Mouse (Mus musculus) neutrophil, adult 5-6 weeks (primary cell): Measurements from ENCODE around the gene Npas3. TPM values are rescaled to one million over a fixed set of nuclear protein-coding genes. Genes with fewer than 3 reads are reported as not detected.

Source experiments
- ATAC-seq: fragments of 151-379, 151-347 bp; 2 replicates; pipeline ENCODE4 v1.8.0; 2017; ENCODE audit warnings: mild to moderate bottlenecking, moderate TSS enrichment; ENCODE audit not compliant: insufficient number of reproducible peaks, poor library complexity, low FRiP score, severe bottlenecking; ENCODE audit errors: extremely low read depth
- total RNA-seq: library from RNA; stranded (forward); fragments of 200-1000 nt; gene quantifications from 2 replicates; pipeline ENCODE4 v1.2.3, GENCODE M21; 2017

Gene Npas3
- total RNA-seq, 1 experiment from 2014 or later: not detected

GRCm38 (mm10) chr12:53292508-53293300 is 44.2 kb downstream of the Npas3 start:
- ATAC-seq: no peak

GRCm38 (mm10) chr12:53294011-53294410 is 45.5 kb downstream of the Npas3 start:
- ATAC-seq: no peak

- ATAC-seq: no peak
Measured at GRCm38 (mm10) chr12:53295747-53296146, 47.3 kb downstream of the Npas3 start.

GRCm38 (mm10) chr12:53297946-53298840 is 49.7 kb downstream of the Npas3 start:
- ATAC-seq: no peak

GRCm38 (mm10) chr12:53300964-53301363 is 52.5 kb downstream of the Npas3 start:
- no peak for ATAC-seq

GRCm38 (mm10) chr12:53302129-53302528 is 53.7 kb downstream of the Npas3 start:
- no peak for ATAC-seq

- ATAC-seq: no peak
Measured at GRCm38 (mm10) chr12:53316715-53317114, 68.2 kb downstream of the Npas3 start.

- ATAC-seq: no peak
Measured at GRCm38 (mm10) chr12:53317801-53318200, 69.3 kb downstream of the Npas3 start.

GRCm38 (mm10) chr12:53320526-53320925 is 72.0 kb downstream of the Npas3 start:
- ATAC-seq: no peak

- no peak for ATAC-seq
Measured at GRCm38 (mm10) chr12:53321018-53321417, 72.5 kb downstream of the Npas3 start.

- ATAC-seq: no peak
Measured at GRCm38 (mm10) chr12:53321944-53322343, 73.5 kb downstream of the Npas3 start.

GRCm38 (mm10) chr12:53327653-53328188 is 79.2 kb downstream of the Npas3 start:
- ATAC-seq: no peak

GRCm38 (mm10) chr12:53328257-53328736 is 79.8 kb downstream of the Npas3 start:
- no peak for ATAC-seq

- no peak for ATAC-seq
Measured at GRCm38 (mm10) chr12:53330141-53330540, 81.7 kb downstream of the Npas3 start.

GRCm38 (mm10) chr12:53331391-53331790 is 82.9 kb downstream of the Npas3 start:
- ATAC-seq: no peak

GRCm38 (mm10) chr12:53331800-53332199 is 83.3 kb downstream of the Npas3 start:
- no peak for ATAC-seq

- ATAC-seq: no peak
Measured at GRCm38 (mm10) chr12:53333251-53333650, 84.8 kb downstream of the Npas3 start.

GRCm38 (mm10) chr12:53338349-53338948 is 90.0 kb downstream of the Npas3 start:
- ATAC-seq: no peak

- ATAC-seq: no peak
Measured at GRCm38 (mm10) chr12:53342741-53343140, 94.3 kb downstream of the Npas3 start.
